ENCODE assay signal across 8 mouse cellular contexts in genomic region chr9:118082575-118083431, GRCm38 (mm10). TPM values are rescaled to one million over a fixed set of nuclear protein-coding genes. Genes with fewer than 3 reads are reported as not detected.
DNase-seq lines count a peak whose midpoint lies in the region; ATAC-seq and TF ChIP-seq lines count a peak whose summit lies in the region.

No protein-coding gene starts in this region.

- H3K27ac ChIP-seq in bone marrow macrophage, adult 2 months (ENCODE audit: insufficient read depth, low read depth, low read length) = peak overlapping the region; percentile 49
- 0 out of 2 replicates have a peak overlapping the region, but pooled peaks have one; percentile 5 for H3K27ac ChIP-seq in hindbrain, embryonic 14.5 days
- no peak overlapping the region for H3K27ac ChIP-seq in midbrain, embryonic 11.5 days (ENCODE audit: low read depth, low read length)

- no peaks in the 10 kb centered on the region for H3K36me3 ChIP-seq in hindbrain, embryonic 14.5 days (replicated peaks; ENCODE audit: control insufficient read depth, insufficient read depth)
- no peaks in the 10 kb centered on the region for H3K36me3 ChIP-seq in midbrain, embryonic 11.5 days (ENCODE audit: control insufficient read depth, insufficient read depth, low read length)

- no peaks in the 10 kb centered on the region for H3K4me1 ChIP-seq in bone marrow macrophage, adult 2 months (ENCODE audit: control insufficient read depth, insufficient read depth, low read length)
- H3K4me1 ChIP-seq in hindbrain, embryonic 14.5 days (replicated peaks; ENCODE audit: control insufficient read depth, insufficient read depth, low read length) = 0 out of 2 replicates have a peak, but pooled peaks cover 4% of the 10 kb centered on the region
- no peaks in the 10 kb centered on the region for H3K4me1 ChIP-seq in midbrain, embryonic 11.5 days (ENCODE audit: control insufficient read depth, insufficient read depth, low read length)

- no peaks in the 10 kb centered on the region for H3K9me3 ChIP-seq in hindbrain, embryonic 14.5 days (ENCODE audit: control insufficient read depth, low read length)
- H3K9me3 ChIP-seq in midbrain, embryonic 11.5 days (ENCODE audit: control insufficient read depth, low read length) = no peaks in the 10 kb centered on the region

- no peaks in the 10 kb centered on the region for H3K27me3 ChIP-seq in hindbrain, embryonic 14.5 days (ENCODE audit: control insufficient read depth, insufficient read depth, low read length)
- H3K27me3 ChIP-seq in midbrain, embryonic 11.5 days (ENCODE audit: control insufficient read depth, insufficient read depth, low read length) = no peaks in the 10 kb centered on the region

- peak; percentile 52 for DNase-seq in heart, adult 11 months
- DNase-seq in heart, adult 9 months (ENCODE audit: low spot score in 2 of 2) = no peak
- no peak for DNase-seq in hindbrain, embryonic 14.5 days (ENCODE audit: low spot score)
- DNase-seq in midbrain, embryonic 11.5 days (ENCODE audit: low spot score, missing footprints) = no peak
- DNase-seq in cerebellum, adult 8-10 months = no peak
- no peak for DNase-seq in layer of hippocampus, adult 9-11 months
- no peak for DNase-seq in cerebellum, adult 11-12 months

- peak overlapping the region; percentile 44 for H3K4me2 ChIP-seq in hindbrain, embryonic 14.5 days (replicated peaks)
- H3K4me2 ChIP-seq in midbrain, embryonic 11.5 days = peak overlapping the region; percentile 1; the same call in 1 of the 2 replicates

- no peak for ATAC-seq in hindbrain, embryonic 14.5 days (ENCODE audit: low FRiP score)
- no peak for ATAC-seq in midbrain, embryonic 11.5 days (ENCODE audit: low FRiP score)

- peak overlapping the region; percentile 20; the same call in 1 of the 2 replicates for H3K9ac ChIP-seq in hindbrain, embryonic 14.5 days
- 0 out of 2 replicates have a peak overlapping the region, but pooled peaks have one; percentile 0 for H3K9ac ChIP-seq in midbrain, embryonic 11.5 days (ENCODE audit: low read length)

- H3K4me3 ChIP-seq in bone marrow macrophage, adult 2 months (ENCODE audit: insufficient read depth, low read length) = peak overlapping the region; percentile 56
- H3K4me3 ChIP-seq in hindbrain, embryonic 14.5 days (replicated peaks; ENCODE audit: low read length) = 0 out of 2 replicates have a peak overlapping the region, but pooled peaks have one; percentile 1
- no peak overlapping the region for H3K4me3 ChIP-seq in midbrain, embryonic 11.5 days (ENCODE audit: low read depth, low read length)

- no peak for TF ChIP-seq CTCF in bone marrow macrophage, adult 2 months (IDR thresholded peaks at IDR 0.05; ENCODE audit: low read depth, low read length)

- TF ChIP-seq POLR2A in bone marrow macrophage, adult 2 months (IDR thresholded peaks at IDR 0.05; ENCODE audit: borderline replicate concordance, low read depth, low read length) = no peak

- 30% methylated on average over 22 of the region's 22 CpGs for WGBS in hindbrain, embryonic 14.5 days
- 48% methylated on average over 22 of the region's 22 CpGs for WGBS in midbrain, embryonic 11.5 days

RNA-seq across cellular contexts. Expression of gene Azi2, which starts 42.5 kb away (rescaled TPM):
- polyA plus RNA-seq in bone marrow macrophage, adult 2 months (2012; ENCODE audit: insufficient read depth, insufficient read length, missing spikeins) = 88.7 and 98.1 TPM in 2 replicates
- 81.6 and 89.4 TPM in 2 replicates for polyA plus RNA-seq in hindbrain, embryonic 14.5 days (2014; fragmentation: Nextera tagmentation; extraction: Ambion mirVana)
- 72.1 and 76.8 TPM in 2 replicates for polyA plus RNA-seq in midbrain, embryonic 11.5 days (2014; fragmentation: Nextera tagmentation; extraction: Ambion mirVana)
